Mouse (Mus musculus) C2C12 (cell line): ENCODE data around the gene Primpol.

Source experiments
- CEBPB ChIP-seq: IDR thresholded peaks from one replicate; pipeline ENCODE4 v1.6.1; 2011; ENCODE audit warnings: low read depth, mild to moderate bottlenecking, control low read depth, moderate library complexity
- CTCF ChIP-seq: IDR thresholded peaks from one replicate; pipeline ENCODE4 v1.5.1; 2011; ENCODE audit not compliant: control insufficient read depth, insufficient read depth, insufficient read length
- FOSL1 ChIP-seq: IDR thresholded peaks from one replicate; pipeline ENCODE4 v1.8.0; 2011; ENCODE audit warnings: mild to moderate bottlenecking, low read length; ENCODE audit not compliant: poor library complexity, insufficient read depth, severe bottlenecking
- MAX ChIP-seq: IDR thresholded peaks from one replicate; pipeline ENCODE4 v1.6.1; 2011; ENCODE audit warnings: mild to moderate bottlenecking, control low read depth
- MYOD1 ChIP-seq: IDR thresholded peaks from one replicate; pipeline ENCODE4 v1.6.1; 2011; ENCODE audit warnings: low read depth; ENCODE audit not compliant: control insufficient read depth, insufficient read length
- MYOG ChIP-seq: IDR thresholded peaks from one replicate; pipeline ENCODE4 v1.6.1; 2011; ENCODE audit not compliant: control insufficient read depth, insufficient read length; ENCODE audit errors: extremely low read depth
- USF1 ChIP-seq: IDR thresholded peaks from one replicate; pipeline ENCODE4 v1.6.1; 2011; ENCODE audit warnings: low read depth, mild to moderate bottlenecking, control low read depth, moderate library complexity

DNA sequence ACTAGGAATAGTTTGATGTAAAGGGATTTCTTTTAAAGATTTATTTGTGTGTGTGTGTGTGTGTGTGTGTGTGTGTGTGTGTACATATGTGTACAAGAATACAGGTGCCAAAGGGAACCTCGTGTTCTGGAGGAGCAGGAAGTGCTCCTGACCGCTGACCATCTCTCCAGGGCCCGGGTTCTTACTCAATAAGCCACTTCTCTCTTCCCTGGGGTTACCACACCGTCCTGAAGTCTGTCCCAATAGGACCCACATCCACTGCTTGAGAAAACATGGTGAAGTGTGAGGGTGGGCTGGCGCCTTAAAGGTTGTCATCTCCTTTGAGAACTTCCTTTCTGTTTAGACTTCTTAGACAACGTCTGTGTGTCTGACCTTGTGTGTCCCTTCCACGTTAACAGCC is 83.1 kb downstream of the Primpol start:
- TF ChIP-seq CTCF (no peak), CEBPB (no peak), USF1 (no peak), MYOD1 (no peak), MAX (no peak), FOSL1 (no peak), MYOG (no peak)
